Mouse (Mus musculus): Measurements from ENCODE around the gene B3galt4.
A peak's percentile ranks its signal among the peaks of the same experiment; 100 is the strongest.

The B3galt4 gene

DNA sequence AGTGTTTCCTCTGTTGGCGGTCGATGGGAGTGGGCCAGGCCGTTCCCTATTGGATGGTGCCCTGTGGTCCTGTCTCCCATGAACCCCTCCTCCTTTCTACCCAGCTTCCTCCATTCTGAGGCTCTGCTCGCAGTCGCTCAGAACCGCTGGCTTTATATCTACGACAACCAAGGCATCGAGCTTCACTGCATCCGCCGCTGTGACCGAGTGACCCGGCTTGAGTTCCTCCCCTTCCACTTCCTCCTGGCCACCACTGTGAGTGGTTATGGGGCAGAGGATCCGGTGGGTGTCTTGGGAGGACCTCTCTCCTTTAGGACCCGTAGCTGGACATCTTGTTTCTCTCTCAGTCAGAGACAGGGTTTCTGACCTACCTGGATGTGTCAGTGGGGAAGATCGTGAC is 7.8 kb downstream of the B3galt4 start:
- no peak for DNase-seq (ENCODE audit: low spot score in 2 of 2)

DNA sequence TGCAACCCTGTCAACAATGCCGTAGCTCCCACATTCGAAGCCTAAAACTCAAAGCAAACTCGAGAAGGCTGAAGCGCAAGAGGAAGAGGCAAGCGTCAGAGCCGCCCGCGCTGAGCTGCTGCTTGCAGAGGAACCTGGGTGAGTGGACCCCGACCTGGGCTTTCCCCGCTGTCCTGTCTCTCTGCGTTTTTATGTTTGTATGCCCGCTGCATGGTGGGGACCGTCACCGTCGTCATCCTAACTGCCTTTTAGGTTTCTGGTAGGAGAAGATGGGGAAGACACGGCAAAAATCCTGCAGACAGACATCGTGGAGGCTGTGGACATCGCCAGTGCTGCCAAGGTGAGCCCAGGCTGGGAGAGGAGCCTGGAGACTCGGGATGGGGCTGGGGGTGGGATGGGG is 9.9 kb downstream of the B3galt4 start:
- DNase-seq (ENCODE audit: low spot score in 2 of 2), result no peak

DNA sequence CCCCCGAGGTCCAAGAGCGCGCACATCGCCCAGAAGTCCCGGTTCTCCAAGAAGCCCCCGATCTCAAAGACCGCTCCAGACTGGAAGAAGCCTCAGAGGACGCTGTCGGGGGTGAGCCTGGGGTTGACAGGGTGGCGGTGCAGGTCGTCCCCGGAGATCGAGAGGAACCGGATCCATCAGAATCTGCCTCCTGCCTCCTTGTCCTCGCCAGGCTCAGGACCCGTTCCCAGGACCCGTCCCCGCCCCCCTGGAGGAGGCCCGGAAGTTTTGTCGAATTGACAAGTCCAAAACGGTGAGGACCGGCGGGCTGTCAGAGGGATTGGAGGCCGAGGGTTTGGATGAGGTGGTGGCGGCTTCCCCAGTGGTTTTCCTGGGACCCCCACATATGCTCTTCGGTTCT is 10.3 kb downstream of the B3galt4 start:
- no peak for DNase-seq (ENCODE audit: low spot score in 2 of 2)

- peak; percentile 86 to 92 for DNase-seq (ENCODE audit: low spot score in 2 of 2)
Observed at GRCm38 (mm10) chr17:33940206-33940805, 11.0 kb downstream of the B3galt4 start, which contains the start of the genes Pfdn6 and Wdr46. Gene Pfdn6 (minus strand): TSS chr17:33940343. Gene Wdr46 (plus strand): TSS chr17:33940660.

GRCm38 (mm10) chr17:33938783-33939182 is 12.5 kb downstream of the B3galt4 start:
- DNase-seq (ENCODE audit: low spot score in 2 of 2), result no peak

- DNase-seq (ENCODE audit: low spot score in 2 of 2), result no peak
Observed at GRCm38 (mm10) chr17:33936993-33937392, 14.3 kb downstream of the B3galt4 start.

GRCm38 (mm10) chr17:33935422-33936055 is 15.7 kb downstream of the B3galt4 start:
- no peak for DNase-seq (ENCODE audit: low spot score in 2 of 2)

DNA sequence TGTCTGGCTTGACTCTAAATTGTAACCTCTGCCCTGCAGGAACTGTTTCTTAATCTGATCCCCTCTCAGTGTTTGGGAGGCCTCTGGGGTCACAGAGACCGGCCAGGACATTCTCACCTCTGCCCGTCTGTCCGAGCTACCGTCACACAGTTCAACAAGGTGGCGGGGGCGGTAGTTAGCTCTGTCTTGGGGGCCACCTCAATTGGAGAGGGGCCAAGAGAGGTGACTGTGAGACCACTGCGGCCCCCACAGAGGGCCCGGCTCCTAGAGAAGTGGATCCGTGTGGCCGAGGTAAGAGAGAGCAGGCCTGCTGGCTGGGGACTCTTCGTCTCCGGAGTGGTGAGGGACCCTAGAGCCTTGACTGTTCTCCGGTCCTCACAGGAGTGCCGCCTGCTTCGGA is 18.3 kb downstream of the B3galt4 start:
- DNase-seq (ENCODE audit: low spot score in 2 of 2), result no peak

GRCm38 (mm10) chr17:33932448-33932847 is 18.8 kb downstream of the B3galt4 start:
- no peak for DNase-seq (ENCODE audit: low spot score in 2 of 2)

- DNase-seq (ENCODE audit: low spot score in 2 of 2), result no peak
Observed at GRCm38 (mm10) chr17:33931947-33932346, 19.3 kb downstream of the B3galt4 start.

GRCm38 (mm10) chr17:33931159-33931866 is 20.0 kb downstream of the B3galt4 start:
- DNase-seq (ENCODE audit: low spot score in 2 of 2), result no peak

GRCm38 (mm10) chr17:33930280-33931158 is 20.8 kb downstream of the B3galt4 start:
- peak; percentile 71 to 74 for DNase-seq (ENCODE audit: low spot score in 2 of 2)

GRCm38 (mm10) chr17:33929371-33930279 is 21.7 kb downstream of the B3galt4 start, which contains the start of gene Rgl2:
Gene Rgl2 (plus strand): TSS chr17:33929543.
- DNase-seq (ENCODE audit: low spot score in 2 of 2), result peak; percentile 91 to 93

DNA sequence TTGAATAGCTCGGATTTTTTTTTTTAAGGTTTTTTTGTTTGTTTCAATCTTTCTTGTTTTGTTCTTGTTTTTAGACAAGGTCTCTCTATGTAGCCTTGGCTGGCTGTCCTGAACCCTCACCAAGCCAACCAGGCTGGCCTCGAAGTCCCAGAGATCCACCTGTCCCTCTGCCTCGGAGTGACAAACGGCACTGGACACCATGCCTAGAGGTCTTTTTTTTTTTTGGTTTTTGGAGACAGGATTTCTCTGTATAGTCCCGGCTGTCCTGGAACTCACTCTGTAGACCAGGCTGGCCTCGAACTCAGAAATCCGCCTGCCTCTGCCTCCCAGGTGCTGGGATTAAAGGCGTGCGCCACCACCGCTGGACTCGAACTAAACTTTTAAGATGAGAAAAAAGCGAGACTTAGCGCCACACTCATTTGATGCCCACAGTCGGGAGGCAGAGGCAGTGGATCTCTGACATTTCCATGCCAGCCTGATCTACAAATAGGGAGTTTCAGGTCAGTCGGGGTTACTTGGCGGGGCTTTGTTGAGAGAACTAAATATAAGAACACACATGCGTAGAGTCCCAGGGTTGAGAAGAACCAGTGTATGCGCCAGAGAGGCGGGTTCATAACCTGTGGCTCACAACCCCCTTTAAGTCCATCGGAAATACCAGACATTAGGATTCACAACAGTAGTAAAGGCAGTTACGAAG is 22.9 kb downstream of the B3galt4 start:
- DNase-seq (ENCODE audit: low spot score in 2 of 2), result no peak

DNA sequence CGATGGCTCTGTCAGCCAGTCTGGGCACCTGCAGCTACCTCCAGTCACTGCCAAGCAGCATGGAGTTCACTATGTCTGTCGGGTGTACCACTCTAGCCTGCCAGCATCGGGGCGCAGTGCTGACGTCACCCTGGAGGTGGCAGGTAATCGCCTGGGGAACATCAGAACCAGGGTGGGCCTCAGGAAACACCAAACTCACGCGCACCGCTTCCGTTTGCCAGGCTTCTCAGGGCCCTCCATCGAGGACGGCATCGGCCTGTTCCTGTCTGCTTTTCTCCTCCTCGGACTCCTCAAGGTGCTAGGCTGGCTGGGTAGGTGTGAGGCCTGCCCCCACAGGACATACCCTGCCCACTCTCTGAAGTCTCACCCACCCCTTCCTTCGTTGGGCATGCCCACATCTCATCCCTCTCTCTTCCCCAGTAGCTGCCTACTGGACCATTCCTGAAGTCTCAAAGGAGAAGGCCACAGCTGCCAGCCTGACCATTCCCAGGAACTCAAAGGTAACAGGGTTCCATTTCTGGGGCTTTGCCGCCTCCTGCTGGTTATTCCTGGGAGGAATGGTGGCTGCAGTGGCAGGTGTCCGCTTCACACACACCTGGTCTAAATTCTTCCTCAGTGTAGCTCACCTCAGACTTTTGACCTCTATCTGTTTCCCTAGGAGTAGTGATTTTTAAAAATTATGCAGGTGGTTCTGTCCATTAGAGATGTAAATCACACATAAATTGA is 24.9 kb downstream of the B3galt4 start:
- DNase-seq (ENCODE audit: low spot score in 2 of 2), result no peak

GRCm38 (mm10) chr17:33925406-33926116 is 25.7 kb downstream of the B3galt4 start:
- no peak for DNase-seq (ENCODE audit: low spot score in 2 of 2)

GRCm38 (mm10) chr17:33924577-33925283 is 26.6 kb downstream of the B3galt4 start:
- no peak for DNase-seq (ENCODE audit: low spot score in 2 of 2)

- DNase-seq (ENCODE audit: low spot score in 2 of 2), result no peak
Observed at GRCm38 (mm10) chr17:33921361-33921760, 29.9 kb downstream of the B3galt4 start.

Measured in frontal cortex, postnatal 36 days (tissue).